Mouse (Mus musculus) liver, postnatal 0 days (tissue): ENCODE data around the gene Clock.

Experiments
- CTCF ChIP-seq: sonication (generic); IDR thresholded peaks from 2 replicates; pipeline ENCODE4 v1.5.1; 2016; ENCODE audit warnings: antibody characterized with exemption, low read depth
- EP300 ChIP-seq: IDR thresholded peaks from 2 replicates; pipeline ENCODE4 v1.6.1; 2016; ENCODE audit warnings: antibody characterized with exemption, low read depth, mild to moderate bottlenecking

GRCm38 (mm10) chr5:76177664-76178063 lies 126.9 kb downstream of the Clock start:
- TF ChIP-seq CTCF: no peak
- no peak for TF ChIP-seq EP300
